Mouse (Mus musculus): ENCODE results near the gene Igf2bp3. TPM values are rescaled to one million over a fixed set of nuclear protein-coding genes. Genes with fewer than 3 reads are reported as not detected.

Igf2bp3 gene
- polyA plus RNA-seq, 1 experiment from 2014 or later: 40.7 TPM

DNA sequence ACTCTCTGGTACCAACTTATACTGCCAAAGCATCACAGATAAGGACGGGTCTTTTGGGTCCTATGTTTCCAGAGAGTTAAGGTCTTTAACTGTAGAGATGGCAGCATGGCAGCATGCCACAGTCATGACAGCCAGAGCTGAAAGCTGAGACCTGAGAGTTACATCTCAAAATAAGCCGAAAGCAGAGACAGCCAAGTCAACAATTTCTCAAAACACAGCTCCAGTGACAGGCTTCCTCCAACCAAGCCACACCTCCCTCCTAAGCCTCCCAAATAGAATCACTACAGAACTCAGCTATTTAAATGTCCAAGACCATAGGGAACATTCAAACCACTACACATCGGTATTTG is 58.0 kb downstream of the Igf2bp3 start:
- H3K4me1 ChIP-seq (replicated peaks; ENCODE audit: control insufficient read depth, insufficient read depth): no peaks in the 10 kb centered on the region
- H3K27ac ChIP-seq (replicated peaks): no peak overlapping the region
- H3K4me2 ChIP-seq (replicated peaks; ENCODE audit: low read depth): no peak overlapping the region
- ATAC-seq (ENCODE audit: low FRiP score, low TSS enrichment) (no peak), DNase-seq (ENCODE audit: low spot score) (no peak)
- H3K27me3 ChIP-seq (ENCODE audit: control insufficient read depth, insufficient read depth, low read length): no peaks in the 10 kb centered on the region
- WGBS: 70% methylated on average over 3 of the region's 3 CpGs
- no peak overlapping the region for H3K4me3 ChIP-seq (ENCODE audit: low read depth, low read length)
- H3K9ac ChIP-seq (ENCODE audit: low read length): no peak overlapping the region
- no peaks in the 10 kb centered on the region for H3K9me3 ChIP-seq (ENCODE audit: control insufficient read depth, low read length)
- no peaks in the 10 kb centered on the region for H3K36me3 ChIP-seq (ENCODE audit: control insufficient read depth, insufficient read depth, low read length)
- TF ChIP-seq EP300 (optimal IDR thresholded peaks at IDR 0.05): no peak
- TF ChIP-seq CTCF (IDR thresholded peaks at IDR 0.05; ENCODE audit: low read depth): no peak

DNA sequence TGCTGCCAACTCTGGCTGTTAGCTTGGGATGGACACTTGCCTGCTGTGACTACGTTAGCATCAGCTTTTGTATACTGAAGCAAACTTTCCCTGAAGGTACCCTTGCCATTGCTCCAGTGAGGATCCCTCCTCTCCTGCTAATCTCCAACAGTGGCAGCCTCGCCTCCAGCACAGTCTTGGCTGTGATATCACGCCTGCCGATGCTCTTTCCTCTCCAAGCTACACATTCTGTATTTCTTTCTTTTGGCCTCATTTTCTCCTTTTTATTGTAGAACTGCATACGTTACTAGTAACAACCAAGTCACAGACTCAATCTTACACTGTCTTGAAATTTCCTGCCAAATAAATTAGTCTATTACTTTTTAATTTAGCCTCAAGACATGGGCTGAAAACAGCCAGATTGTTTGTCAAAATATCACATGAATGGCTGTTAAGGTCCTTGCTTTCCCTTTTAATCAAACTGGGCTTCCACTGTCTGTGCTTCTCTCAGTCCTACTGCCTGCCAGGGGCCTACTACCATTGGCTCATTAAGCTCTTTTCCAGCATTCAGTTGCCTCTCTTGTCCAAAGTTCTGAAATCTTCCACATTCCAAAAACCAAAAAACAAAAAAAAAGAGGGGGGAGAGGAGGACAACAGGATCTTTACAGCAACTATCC is 58.5 kb downstream of the Igf2bp3 start:
- no peaks in the 10 kb centered on the region for H3K9me3 ChIP-seq (ENCODE audit: control insufficient read depth, low read length)
- H3K4me3 ChIP-seq (ENCODE audit: low read depth, low read length): no peak overlapping the region
- no peak overlapping the region for H3K27ac ChIP-seq (replicated peaks)
- H3K9ac ChIP-seq (ENCODE audit: low read length): no peak overlapping the region
- TF ChIP-seq EP300 (optimal IDR thresholded peaks at IDR 0.05): no peak
- no peak for TF ChIP-seq CTCF (IDR thresholded peaks at IDR 0.05; ENCODE audit: low read depth)
- no peaks in the 10 kb centered on the region for H3K27me3 ChIP-seq (ENCODE audit: control insufficient read depth, insufficient read depth, low read length)
- no peaks in the 10 kb centered on the region for H3K4me1 ChIP-seq (replicated peaks; ENCODE audit: control insufficient read depth, insufficient read depth)
- 81% methylated on average over 5 of the region's 5 CpGs for WGBS
- no peak overlapping the region for H3K4me2 ChIP-seq (replicated peaks; ENCODE audit: low read depth)
- no peak for ATAC-seq (ENCODE audit: low FRiP score, low TSS enrichment)
- no peaks in the 10 kb centered on the region for H3K36me3 ChIP-seq (ENCODE audit: control insufficient read depth, insufficient read depth, low read length)
- no peak for DNase-seq (ENCODE audit: low spot score)

DNA sequence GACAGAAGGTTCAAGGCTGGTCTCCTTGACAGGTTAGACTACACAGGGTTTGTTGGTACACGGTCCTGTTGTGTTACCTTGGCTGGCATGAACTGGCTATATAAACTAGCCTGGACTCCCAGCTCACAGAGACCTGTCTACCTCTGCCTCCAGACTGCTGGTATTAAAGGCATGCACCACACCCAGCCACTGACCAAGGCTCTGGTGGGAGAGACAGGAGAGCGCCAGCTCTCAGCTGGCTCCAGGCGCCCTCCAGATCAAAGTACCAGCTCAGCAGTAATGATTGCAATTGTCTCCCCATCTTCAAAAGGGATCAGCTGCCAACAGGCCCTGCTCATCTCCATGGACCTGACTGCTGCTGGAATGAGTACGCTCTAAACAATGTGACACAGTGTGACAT is 63.3 kb downstream of the Igf2bp3 start:
- no peaks in the 10 kb centered on the region for H3K36me3 ChIP-seq (ENCODE audit: control insufficient read depth, insufficient read depth, low read length)
- TF ChIP-seq CTCF (IDR thresholded peaks at IDR 0.05; ENCODE audit: low read depth) (no peak), EP300 (optimal IDR thresholded peaks at IDR 0.05) (no peak)
- ATAC-seq (ENCODE audit: low FRiP score, low TSS enrichment) (no peak), DNase-seq (ENCODE audit: low spot score) (no peak)
- H3K27ac ChIP-seq (replicated peaks): peak overlapping the region; percentile 76
- H3K27me3 ChIP-seq (ENCODE audit: control insufficient read depth, insufficient read depth, low read length): no peaks in the 10 kb centered on the region
- 62% methylated on average over 4 of the region's 4 CpGs for WGBS
- peaks cover 4% of the 10 kb centered on the region for H3K4me1 ChIP-seq (replicated peaks; ENCODE audit: control insufficient read depth, insufficient read depth)
- H3K4me2 ChIP-seq (replicated peaks; ENCODE audit: low read depth): no peak overlapping the region
- H3K4me3 ChIP-seq (ENCODE audit: low read depth, low read length): no peak overlapping the region
- no peak overlapping the region for H3K9ac ChIP-seq (ENCODE audit: low read length)
- no peaks in the 10 kb centered on the region for H3K9me3 ChIP-seq (ENCODE audit: control insufficient read depth, low read length)

DNA sequence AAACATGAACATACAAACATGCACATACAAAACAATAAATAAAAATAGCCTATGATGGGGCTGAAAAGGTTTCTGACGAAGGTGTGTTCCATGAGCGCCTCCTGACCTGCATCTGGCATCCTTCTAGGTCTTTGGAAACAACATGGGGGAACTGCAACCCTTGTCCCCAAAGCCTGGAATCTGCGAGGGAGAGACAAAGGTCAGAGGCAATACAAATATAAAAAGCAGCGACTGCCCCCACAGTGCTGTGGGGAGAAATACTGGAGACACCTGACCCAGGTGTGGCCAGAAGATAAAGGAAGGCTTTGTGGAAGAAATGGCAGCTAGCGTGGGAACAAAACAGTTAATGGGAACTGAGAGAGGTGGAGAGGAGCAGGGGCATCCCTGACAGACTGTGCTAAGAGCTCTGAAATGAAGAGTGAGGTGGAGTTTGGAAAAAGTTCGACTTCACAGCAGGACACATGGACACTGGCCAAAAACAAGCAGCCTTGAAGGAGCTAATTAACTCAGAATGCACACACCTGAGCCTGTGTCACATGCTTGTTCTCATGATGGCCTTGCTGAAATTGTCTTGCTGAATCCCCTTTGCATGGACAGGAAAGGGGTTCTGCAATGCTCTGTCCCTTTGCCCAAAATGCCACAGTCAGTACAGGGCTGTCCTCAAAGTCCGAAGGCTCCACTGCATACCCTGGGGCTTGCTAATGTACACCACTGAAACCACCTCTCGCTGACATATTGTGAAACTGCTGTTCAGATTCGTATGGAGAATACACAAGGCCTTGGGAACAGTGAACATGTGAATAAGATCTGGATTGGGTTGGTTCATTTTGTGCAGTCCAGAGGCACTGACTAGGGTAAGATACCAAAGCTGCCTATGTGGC is 64.2 kb downstream of the Igf2bp3 start:
- Histone ChIP-seq H3K9me3 (ENCODE audit: control insufficient read depth, low read length) (no peaks in the 10 kb centered on the region), H3K4me3 (ENCODE audit: low read depth, low read length) (no peak overlapping the region), H3K4me2 (replicated peaks; ENCODE audit: low read depth) (no peak overlapping the region), H3K4me1 (replicated peaks; ENCODE audit: control insufficient read depth, insufficient read depth) (peaks cover 4% of the 10 kb centered on the region), H3K9ac (ENCODE audit: low read length) (no peak overlapping the region), H3K27me3 (ENCODE audit: control insufficient read depth, insufficient read depth, low read length) (no peaks in the 10 kb centered on the region), H3K36me3 (ENCODE audit: control insufficient read depth, insufficient read depth, low read length) (no peaks in the 10 kb centered on the region), H3K27ac (replicated peaks) (peak overlapping the region; percentile 76)
- TF ChIP-seq CTCF (IDR thresholded peaks at IDR 0.05; ENCODE audit: low read depth) (no peak), EP300 (optimal IDR thresholded peaks at IDR 0.05) (no peak)
- no peak for ATAC-seq (ENCODE audit: low FRiP score, low TSS enrichment)
- 57% methylated on average over 9 of the region's 9 CpGs for WGBS
- no peak for DNase-seq (ENCODE audit: low spot score)

DNA sequence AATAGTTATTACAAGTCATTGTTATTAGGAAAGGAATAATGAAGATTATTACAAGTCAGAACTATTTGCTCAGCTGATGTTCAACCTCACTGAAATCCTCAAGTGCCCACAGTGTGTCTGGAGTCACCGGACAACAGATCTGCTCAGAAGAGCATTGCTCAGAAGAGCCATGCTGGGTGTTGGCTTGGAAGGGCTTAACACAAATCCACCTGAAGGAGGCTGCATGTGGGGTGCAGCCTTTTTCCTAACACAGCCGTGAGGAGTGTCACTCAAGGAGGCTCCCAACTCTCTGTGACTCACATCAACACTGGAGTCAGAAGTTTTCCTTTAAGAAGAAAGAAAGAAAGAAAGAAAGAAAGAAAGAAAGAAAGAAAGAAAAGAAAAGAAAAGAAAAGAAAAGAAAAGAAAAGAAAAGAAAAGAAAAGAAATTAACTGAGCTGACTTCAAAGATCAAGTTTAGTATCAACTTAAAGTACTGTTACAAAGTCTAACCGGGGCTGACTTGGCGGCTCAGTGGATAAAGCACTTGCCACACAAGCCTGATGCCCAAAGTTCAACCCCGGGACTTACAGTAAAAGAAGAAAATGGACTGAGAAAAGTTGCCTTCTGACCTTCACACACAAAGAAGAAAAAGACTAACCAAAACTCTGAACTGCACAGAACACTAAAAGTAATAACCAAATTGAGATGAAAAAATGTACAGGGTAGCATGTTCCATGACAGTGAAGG is 65.4 kb downstream of the Igf2bp3 start:
- Histone ChIP-seq H3K4me2 (replicated peaks; ENCODE audit: low read depth) (no peak overlapping the region), H3K9me3 (ENCODE audit: control insufficient read depth, low read length) (no peaks in the 10 kb centered on the region)
- TF ChIP-seq EP300 (optimal IDR thresholded peaks at IDR 0.05): no peak
- TF ChIP-seq CTCF (IDR thresholded peaks at IDR 0.05; ENCODE audit: low read depth): no peak

More for the DNA sequence above, 65.4 kb downstream of the Igf2bp3 start:
- no peak overlapping the region for H3K4me3 ChIP-seq (ENCODE audit: low read depth, low read length)
- no peak overlapping the region for H3K9ac ChIP-seq (ENCODE audit: low read length)
- no peak for DNase-seq (ENCODE audit: low spot score)
- WGBS: 50% methylated on average over 5 of the region's 5 CpGs
- peak; percentile 61 for ATAC-seq (ENCODE audit: low FRiP score, low TSS enrichment)
- H3K4me1 ChIP-seq (replicated peaks; ENCODE audit: control insufficient read depth, insufficient read depth): peaks cover 4% of the 10 kb centered on the region
- no peaks in the 10 kb centered on the region for H3K36me3 ChIP-seq (ENCODE audit: control insufficient read depth, insufficient read depth, low read length)
- no peaks in the 10 kb centered on the region for H3K27me3 ChIP-seq (ENCODE audit: control insufficient read depth, insufficient read depth, low read length)
- H3K27ac ChIP-seq (replicated peaks): peak overlapping the region; percentile 83
